Mouse (Mus musculus): ENCODE results near the gene Nkx2-4. TPM values are rescaled to one million over a fixed set of nuclear protein-coding genes. Genes with fewer than 3 reads are reported as not detected.

Gene Nkx2-4
- polyA plus RNA-seq, 1 experiment from 2014 or later: 0.10 TPM

DNA sequence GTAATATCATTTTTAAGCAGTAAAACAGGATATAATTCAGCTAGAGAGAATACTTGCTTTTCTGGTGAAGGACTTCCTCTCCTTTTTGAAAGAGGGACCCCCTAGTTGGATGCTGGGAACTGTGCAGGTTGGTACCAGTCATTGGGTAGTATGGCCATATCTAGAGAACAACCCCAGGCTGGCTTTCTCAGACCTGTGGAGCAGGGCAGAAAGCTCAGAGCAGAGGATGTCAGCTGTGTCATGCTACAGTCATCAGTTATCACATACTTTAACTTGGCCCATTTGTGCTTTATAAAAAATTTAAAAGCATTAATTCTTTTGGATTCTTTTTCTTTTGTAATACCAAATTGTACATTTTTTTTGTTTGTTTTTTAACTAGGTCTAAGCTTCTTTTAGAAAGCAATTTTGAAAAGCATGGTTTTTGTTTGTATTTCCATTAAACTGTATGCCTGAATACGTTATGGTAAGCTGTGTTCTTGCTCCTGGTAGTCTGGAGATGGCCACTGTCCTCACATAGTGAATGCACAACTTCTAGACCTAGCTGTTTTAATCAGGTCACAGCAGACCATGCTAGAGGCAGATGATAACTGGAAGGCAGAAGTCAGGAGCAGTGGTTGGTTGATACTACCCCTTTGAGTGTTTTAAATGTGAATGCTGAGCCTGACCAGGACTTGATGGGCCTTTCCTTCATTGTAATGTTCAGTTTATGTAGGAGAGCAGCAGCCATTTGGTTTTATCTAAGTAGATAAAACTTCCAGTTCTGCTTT lies 17.6 kb downstream of the Nkx2-4 start:
- 95% methylated on average over 1 of the region's 1 CpGs for WGBS
- DNase-seq (ENCODE audit: extremely low spot score, low spot score): no peak
- Histone ChIP-seq H3K4me1 (peaks cover 19% of the 10 kb centered on the region), H3K27ac (no peak overlapping the region), H3K27me3 (ENCODE audit: poor library complexity, severe bottlenecking) (peaks cover 36% of the 10 kb centered on the region), H3K9me3 (no peaks in the 10 kb centered on the region), H3K4me3 (no peak overlapping the region), H3K36me3 (replicated peaks) (peaks cover 57% of the 10 kb centered on the region)

DNA sequence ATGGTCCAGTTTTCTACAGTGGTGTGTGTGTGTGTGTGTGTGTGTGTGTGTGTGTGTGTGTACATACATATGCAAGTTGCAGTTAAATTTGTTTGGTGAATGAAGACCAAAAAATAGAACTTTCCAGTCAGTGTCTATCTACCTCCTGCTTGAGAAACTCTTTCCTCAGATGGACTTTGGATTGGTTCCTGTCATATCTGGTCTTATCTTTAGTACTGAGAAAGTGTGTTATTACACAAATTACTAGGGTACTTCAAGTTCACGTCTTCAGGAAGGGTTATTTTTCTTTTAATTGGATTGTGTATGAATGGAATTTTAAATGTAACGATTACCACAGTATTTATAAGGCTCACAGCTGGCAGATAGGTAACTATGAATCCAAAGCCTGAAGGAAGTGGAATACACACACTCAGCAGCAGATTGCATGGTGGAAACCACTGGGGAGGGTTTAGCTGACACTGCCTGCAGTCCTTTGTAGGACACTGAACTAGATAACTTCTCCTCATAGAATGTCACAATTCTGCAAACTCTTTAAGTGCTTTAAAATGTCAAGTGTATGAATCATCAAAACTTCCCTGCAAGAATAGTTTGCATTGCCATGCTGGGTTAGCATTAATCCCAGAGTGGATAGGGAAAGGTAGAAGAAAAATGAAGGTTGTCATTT lies 31.9 kb downstream of the Nkx2-4 start:
- Histone ChIP-seq H3K27me3 (ENCODE audit: poor library complexity, severe bottlenecking) (no peaks in the 10 kb centered on the region), H3K27ac (no peak overlapping the region), H3K9me3 (no peaks in the 10 kb centered on the region), H3K4me3 (no peak overlapping the region), H3K4me1 (no peaks in the 10 kb centered on the region), H3K36me3 (replicated peaks) (peaks cover 76% of the 10 kb centered on the region)
- 92% methylated on average over 2 of the region's 2 CpGs for WGBS
- no peak for DNase-seq (ENCODE audit: extremely low spot score, low spot score)

DNA sequence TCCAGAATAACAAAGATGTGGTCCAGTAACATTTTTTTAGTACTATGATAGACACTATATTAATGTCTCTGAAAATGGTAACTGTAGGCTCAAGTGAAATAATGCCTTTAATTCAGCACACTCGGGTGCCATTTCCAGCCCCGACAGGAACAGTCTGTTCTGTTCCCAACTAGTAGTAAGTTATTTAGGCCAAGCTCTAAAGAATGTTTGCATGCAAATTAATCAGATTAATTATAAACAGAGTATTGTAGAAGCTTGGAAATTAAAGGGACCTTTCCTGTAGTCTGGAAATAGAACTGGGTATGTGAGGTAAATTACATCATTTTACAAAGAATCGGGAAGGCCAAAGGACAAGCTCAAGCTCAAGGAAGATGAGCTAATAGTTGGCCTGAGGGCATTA lies 38.2 kb downstream of the Nkx2-4 start:
- no peaks in the 10 kb centered on the region for H3K9me3 ChIP-seq
- no peak overlapping the region for H3K27ac ChIP-seq
- no peaks in the 10 kb centered on the region for H3K4me1 ChIP-seq
- no peak for DNase-seq (ENCODE audit: extremely low spot score, low spot score)
- 95% methylated on average over 3 of the region's 3 CpGs for WGBS
- H3K36me3 ChIP-seq (replicated peaks): peaks cover 87% of the 10 kb centered on the region
- no peak overlapping the region for H3K4me3 ChIP-seq
- H3K27me3 ChIP-seq (ENCODE audit: poor library complexity, severe bottlenecking): no peaks in the 10 kb centered on the region

DNA sequence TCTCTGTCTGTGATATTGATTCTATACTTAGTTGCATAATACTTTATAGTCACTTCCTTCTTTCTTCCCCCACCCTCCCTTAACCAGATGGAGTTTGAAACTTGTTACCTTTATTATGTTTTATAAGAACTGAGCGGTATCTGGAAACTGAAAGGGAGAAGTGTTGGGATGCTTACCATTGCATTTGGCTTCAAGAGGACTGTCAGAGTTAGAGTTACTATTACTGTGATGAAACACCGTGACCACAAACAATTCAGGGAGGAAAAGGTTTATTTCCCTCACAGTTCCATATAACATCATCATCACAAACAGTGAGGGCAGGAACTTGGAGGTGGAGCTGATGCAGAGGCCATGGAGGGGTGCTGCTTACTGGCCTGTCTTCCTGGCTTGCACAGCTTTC lies 49.4 kb downstream of the Nkx2-4 start:
- Histone ChIP-seq H3K9me3 (no peaks in the 10 kb centered on the region), H3K36me3 (replicated peaks) (peaks cover 76% of the 10 kb centered on the region), H3K27ac (no peak overlapping the region), H3K27me3 (ENCODE audit: poor library complexity, severe bottlenecking) (no peaks in the 10 kb centered on the region), H3K4me1 (no peaks in the 10 kb centered on the region), H3K4me3 (no peak overlapping the region)
- DNase-seq (ENCODE audit: extremely low spot score, low spot score): no peak
- 95% methylated on average over 2 of the region's 2 CpGs for WGBS

Other genes with a start within 250 kb of the Nkx2-4 start
- 23.9 and 27.5 TPM in 2 replicates for gene Kiz, start 229.6 kb downstream of the Nkx2-4 start, polyA plus RNA-seq (2016; fragmentation: Nextera tagmentation; extraction: Ambion mirVana)
- gene Xrn2, start 72.4 kb downstream of the Nkx2-4 start, polyA plus RNA-seq (2016; fragmentation: Nextera tagmentation; extraction: Ambion mirVana): 93.8 and 95.6 TPM in 2 replicates
- 2.8 and 4.1 TPM in 2 replicates for gene Nkx2-2, start 108.8 kb upstream of the Nkx2-4 start, polyA plus RNA-seq (2016; fragmentation: Nextera tagmentation; extraction: Ambion mirVana)